Mouse (Mus musculus) hindbrain, postnatal 0 days (tissue): ENCODE results near the gene Creg1. TPM values are rescaled to one million over a fixed set of nuclear protein-coding genes. Genes with fewer than 3 reads are reported as not detected.
A peak's percentile ranks its signal among the peaks of the same experiment; 100 is the strongest.

Experiments
- ATAC-seq: fragments of 200-750 bp; cut with Nextera tagmentation; 2 replicates; pipeline ENCODE4 v1.8.0; 2017; ENCODE audit warnings: mild to moderate bottlenecking, moderate TSS enrichment, moderate library complexity
- DNase-seq: peaks from one replicate; pipeline ENCODE4 v3.0.0-alpha.2; 2015; ENCODE audit warnings: low spot score
- H3K27ac ChIP-seq: fragments of 300-500 bp; sonication (generic); 2 replicates; pipeline ENCODE4 v1.5.1; 2014; ENCODE audit warnings: mild to moderate bottlenecking
- H3K27me3 ChIP-seq: fragments of 300-500 bp; sonication (generic); 2 replicates; pipeline ENCODE4 v1.6.1; 2014; ENCODE audit warnings: low read length, mixed read lengths; ENCODE audit not compliant: insufficient read depth
- H3K36me3 ChIP-seq: fragments of 300-500 bp; sonication (generic); 2 replicates; pipeline ENCODE4 v1.6.1; 2014; ENCODE audit warnings: low read length, mixed read lengths; ENCODE audit not compliant: insufficient read depth
- H3K4me1 ChIP-seq: fragments of 300-500 bp; sonication (generic); 2 replicates; pipeline ENCODE4 v1.6.1; 2014; ENCODE audit warnings: antibody characterized with exemption, low read length, mixed read lengths; ENCODE audit not compliant: insufficient read depth
- H3K4me2 ChIP-seq: fragments of 300-500 bp; sonication (generic); 2 replicates; pipeline ENCODE4 v1.6.1; 2014; ENCODE audit warnings: low read depth, mild to moderate bottlenecking, low read length, moderate library complexity, mixed read lengths
- H3K4me3 ChIP-seq: fragments of 300-500 bp; sonication (generic); 2 replicates; pipeline ENCODE4 v1.5.1; 2014; ENCODE audit warnings: low read length
- H3K9ac ChIP-seq: fragments of 300-500 bp; sonication (generic); replicated peaks from 2 replicates; pipeline ENCODE4 v1.6.1; 2014; ENCODE audit warnings: mild to moderate bottlenecking, low read length, moderate library complexity, mixed read lengths
- H3K9me3 ChIP-seq: fragments of 300-500 bp; sonication (generic); 2 replicates; pipeline ENCODE4 v1.6.1; 2016; ENCODE audit warnings: low read length, mixed read lengths
- CTCF ChIP-seq: IDR thresholded peaks from 2 replicates; pipeline ENCODE4 v1.5.1; 2016; ENCODE audit warnings: antibody characterized with exemption, control low read depth, low read depth
- WGBS: fragments of 180-500 bp; shearing (Covaris S2); extraction: QIAGEN DNeasy Blood & Tissue Kit; methylation state at CpG from one replicate; pipeline ENCODE4 v1.1.7; 2014; 5-methylcytosine and 5-hydroxymethylcytosine counted together
- polyA plus RNA-seq: library from polyadenylated mRNA; unstranded; fragments of >200 nt; fragmentation: Nextera tagmentation; extraction: Ambion mirVana; gene quantifications from 2 replicates; pipeline ENCODE4 v1.2.1, GENCODE M21; 2015
- total RNA-seq: library from RNA; depleted of rRNA; stranded (reverse); fragments of >200 nt; gene quantifications from 2 replicates; pipeline ENCODE4 v1.2.3, GENCODE M21; 2014

The Creg1 gene
- total and polyA plus RNA-seq, 2 experiments from 2014 or later, result 27.5 to 48.8 TPM

DNA sequence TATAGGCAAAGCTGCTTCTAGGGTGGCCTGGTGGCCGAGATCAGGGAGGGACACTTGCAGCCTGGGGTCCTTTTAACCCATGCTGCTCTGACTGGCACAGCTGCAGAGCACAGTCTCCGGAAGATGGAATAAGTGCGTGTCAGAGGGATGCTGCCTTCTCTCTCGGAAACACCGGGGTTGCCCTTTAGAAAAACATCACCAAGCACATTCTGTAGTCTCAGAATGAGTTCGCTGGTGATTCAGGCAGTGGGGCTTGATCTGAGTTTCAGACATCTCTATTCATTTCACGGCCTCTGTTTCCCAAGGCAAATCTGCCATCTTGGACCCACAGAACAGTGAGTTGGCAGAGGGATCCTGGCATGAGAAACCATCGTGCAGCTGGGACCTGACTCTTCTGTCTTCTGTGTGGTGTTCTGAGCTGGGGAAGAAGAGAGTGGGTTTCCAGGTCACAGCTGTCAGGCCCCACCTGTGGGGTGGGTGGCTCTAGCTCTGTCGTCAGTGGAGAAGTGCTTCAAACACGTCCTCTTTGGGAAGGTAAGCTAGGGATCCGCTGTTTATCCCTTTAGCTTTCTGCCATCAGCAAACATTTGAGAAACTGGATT lies 38.3 kb downstream of the Creg1 start:
- Histone ChIP-seq H3K9ac (no peak overlapping the region), H3K27ac (no peak overlapping the region), H3K4me2 (no peak overlapping the region), H3K36me3 (no peaks in the 10 kb centered on the region), H3K4me3 (no peak overlapping the region), H3K4me1 (no peaks in the 10 kb centered on the region), H3K9me3 (no peaks in the 10 kb centered on the region), H3K27me3 (no peaks in the 10 kb centered on the region)
- TF ChIP-seq CTCF, result no peak
- 75% methylated on average over 11 of the region's 11 CpGs for WGBS
- ATAC-seq, result no peak
- no peak for DNase-seq

GRCm38 (mm10) chr1:165803107-165803506 lies 39.6 kb downstream of the Creg1 start:
- Histone ChIP-seq H3K4me1 (no peaks in the 10 kb centered on the region), H3K9ac (no peak overlapping the region), H3K27ac (no peak overlapping the region), H3K9me3 (no peaks in the 10 kb centered on the region), H3K27me3 (no peaks in the 10 kb centered on the region), H3K36me3 (no peaks in the 10 kb centered on the region), H3K4me3 (no peak overlapping the region), H3K4me2 (no peak overlapping the region)
- 81% methylated on average over 5 of the region's 5 CpGs for WGBS
- ATAC-seq (no peak), DNase-seq (no peak)
- TF ChIP-seq CTCF, result no peak

DNA sequence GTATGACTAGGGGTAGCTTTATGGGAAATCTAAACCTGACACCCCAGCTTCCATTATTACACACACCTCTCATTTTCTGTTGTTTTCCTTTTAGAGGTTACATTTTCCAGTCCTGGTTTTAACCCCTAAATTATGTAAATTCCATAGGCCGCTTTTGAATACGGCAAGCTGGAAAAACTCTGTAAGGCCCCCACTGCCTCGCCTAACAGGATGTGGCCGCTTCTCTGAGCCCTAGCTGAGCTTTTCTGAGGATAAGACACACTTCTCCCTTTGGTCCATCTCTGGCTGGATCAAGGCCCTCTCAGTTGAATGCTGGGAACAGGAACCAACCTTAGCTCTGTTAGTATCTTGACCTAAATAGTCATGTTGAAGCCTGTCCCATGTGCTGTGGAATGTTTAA lies 40.6 kb downstream of the Creg1 start:
- 89% methylated on average over 4 of the region's 4 CpGs for WGBS
- no peak overlapping the region for H3K27ac ChIP-seq
- no peaks in the 10 kb centered on the region for H3K9me3 ChIP-seq
- no peaks in the 10 kb centered on the region for H3K4me1 ChIP-seq
- H3K36me3 ChIP-seq, result no peaks in the 10 kb centered on the region
- no peak for TF ChIP-seq CTCF
- H3K27me3 ChIP-seq, result no peaks in the 10 kb centered on the region
- no peak overlapping the region for H3K4me2 ChIP-seq
- no peak for DNase-seq
- no peak overlapping the region for H3K9ac ChIP-seq
- ATAC-seq, result no peak
- H3K4me3 ChIP-seq, result no peak overlapping the region

DNA sequence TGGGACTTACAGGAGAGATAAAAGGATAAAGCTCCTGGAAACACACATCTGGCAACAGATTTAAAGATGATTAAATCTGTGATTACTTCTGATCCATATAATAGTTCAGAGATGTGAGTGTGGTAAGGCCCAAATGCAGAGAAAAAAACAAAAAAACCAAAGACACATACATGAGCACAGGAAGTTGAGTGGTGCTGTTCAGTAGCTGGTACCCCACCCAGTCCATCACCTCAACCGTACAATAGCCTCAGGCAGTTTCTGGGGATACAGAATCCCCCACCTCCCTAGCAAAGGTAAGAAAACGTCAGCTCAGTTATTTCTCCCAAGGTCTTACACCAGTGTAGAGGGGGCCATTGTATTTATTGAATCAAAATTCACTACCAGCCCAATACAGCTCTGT lies 47.1 kb downstream of the Creg1 start:
- Histone ChIP-seq H3K36me3 (no peaks in the 10 kb centered on the region), H3K27me3 (0 out of 2 replicates have a peak, but pooled peaks cover 3% of the 10 kb centered on the region), H3K4me2 (no peak overlapping the region), H3K4me3 (no peak overlapping the region), H3K9me3 (no peaks in the 10 kb centered on the region), H3K9ac (no peak overlapping the region), H3K27ac (no peak overlapping the region), H3K4me1 (peaks cover 4% of the 10 kb centered on the region)
- ATAC-seq (no peak), DNase-seq (no peak)
- TF ChIP-seq CTCF, result no peak
- WGBS, result 85% methylated on average over 2 of the region's 2 CpGs

GRCm38 (mm10) chr1:165811170-165811569 lies 47.6 kb downstream of the Creg1 start:
- Histone ChIP-seq H3K4me2 (no peak overlapping the region), H3K4me3 (no peak overlapping the region), H3K36me3 (no peaks in the 10 kb centered on the region), H3K27me3 (0 out of 2 replicates have a peak, but pooled peaks cover 5% of the 10 kb centered on the region), H3K9ac (no peak overlapping the region), H3K27ac (no peak overlapping the region), H3K4me1 (peaks cover 4% of the 10 kb centered on the region), H3K9me3 (no peaks in the 10 kb centered on the region)
- DNase-seq (no peak), ATAC-seq (no peak)
- 94% methylated on average over 5 of the region's 5 CpGs for WGBS
- no peak for TF ChIP-seq CTCF

DNA sequence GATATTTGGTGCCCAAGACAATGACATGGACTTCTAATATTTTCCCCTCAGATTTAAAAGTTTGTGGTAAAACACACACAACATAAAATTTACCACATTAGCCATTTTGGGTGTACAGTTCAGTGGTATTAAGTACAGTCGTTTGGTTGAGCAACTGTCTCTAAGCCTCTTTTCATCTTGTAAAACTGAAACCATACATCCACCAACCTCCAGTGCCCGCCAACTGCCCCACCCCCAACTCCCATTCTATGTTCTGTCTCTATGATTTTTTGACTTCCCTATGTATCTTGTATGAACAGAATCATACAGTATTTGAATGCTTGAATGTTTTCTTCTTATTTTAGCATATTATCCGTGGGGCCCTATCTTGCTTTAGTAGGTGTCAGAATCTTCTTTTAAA lies 49.2 kb downstream of the Creg1 start:
- peaks cover 5% of the 10 kb centered on the region; the same call in 1 of the 2 replicates for H3K27me3 ChIP-seq
- TF ChIP-seq CTCF, result no peak
- no peak for ATAC-seq
- no peak overlapping the region for H3K27ac ChIP-seq
- H3K36me3 ChIP-seq, result no peaks in the 10 kb centered on the region
- no peak overlapping the region for H3K9ac ChIP-seq
- H3K9me3 ChIP-seq, result no peaks in the 10 kb centered on the region
- peaks cover 4% of the 10 kb centered on the region for H3K4me1 ChIP-seq
- H3K4me3 ChIP-seq, result no peak overlapping the region
- no peak for DNase-seq
- 84% methylated on average over 3 of the region's 3 CpGs for WGBS
- no peak overlapping the region for H3K4me2 ChIP-seq

- 21% methylated on average over 7 of the region's 7 CpGs for WGBS
- no peak for DNase-seq
- no peak for ATAC-seq
- Histone ChIP-seq H3K27ac (no peak overlapping the region), H3K27me3 (peaks cover 5% of the 10 kb centered on the region; the same call in 1 of the 2 replicates), H3K9ac (no peak overlapping the region), H3K4me2 (peak overlapping the region; percentile 30; the same call in 1 of the 2 replicates), H3K36me3 (no peaks in the 10 kb centered on the region), H3K4me3 (no peak overlapping the region), H3K4me1 (peaks cover 4% of the 10 kb centered on the region), H3K9me3 (no peaks in the 10 kb centered on the region)
- TF ChIP-seq CTCF, result no peak
These were observed 50.6 kb downstream of the Creg1 start for GRCm38 (mm10) chr1:165814116-165814515.
